Mouse (Mus musculus): ENCODE results near the gene Lysmd3. TPM values are rescaled to one million over a fixed set of nuclear protein-coding genes. Genes with fewer than 3 reads are reported as not detected.

Lysmd3 gene
- polyA plus RNA-seq, 1 experiment from 2014 or later: 21.5 TPM

DNA sequence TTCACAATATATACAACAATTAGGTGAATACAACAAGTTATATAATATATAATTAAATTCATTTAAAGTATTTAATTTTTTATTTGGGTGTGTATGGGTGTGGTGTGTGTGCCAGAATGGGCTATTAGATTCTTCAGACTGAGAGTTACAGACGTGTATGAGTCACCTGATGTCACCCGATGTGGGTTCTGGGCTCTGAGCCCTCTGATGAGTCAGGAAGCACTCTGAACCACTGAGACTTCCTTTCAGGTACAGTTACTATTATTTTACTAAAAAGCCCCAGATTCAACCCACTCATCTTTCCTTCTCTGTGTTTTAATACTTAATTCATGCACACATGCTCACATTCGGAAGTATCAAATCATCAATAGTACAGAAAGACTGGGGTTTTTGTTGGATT, 27.4 kb downstream of the Lysmd3 start:
- Histone ChIP-seq H3K4me3 (replicated peaks) (no peak overlapping the region), H3K36me3 (peaks cover 5% of the 10 kb centered on the region; the same call in 1 of the 2 replicates), H3K4me2 (replicated peaks) (no peak overlapping the region), H3K9me3 (no peaks in the 10 kb centered on the region), H3K27ac (no peak overlapping the region), H3K9ac (replicated peaks) (no peak overlapping the region), H3K27me3 (no peaks in the 10 kb centered on the region), H3K4me1 (replicated peaks) (no peaks in the 10 kb centered on the region)
- 92% methylated on average over 3 of the region's 3 CpGs for WGBS
- no peak for ATAC-seq

DNA sequence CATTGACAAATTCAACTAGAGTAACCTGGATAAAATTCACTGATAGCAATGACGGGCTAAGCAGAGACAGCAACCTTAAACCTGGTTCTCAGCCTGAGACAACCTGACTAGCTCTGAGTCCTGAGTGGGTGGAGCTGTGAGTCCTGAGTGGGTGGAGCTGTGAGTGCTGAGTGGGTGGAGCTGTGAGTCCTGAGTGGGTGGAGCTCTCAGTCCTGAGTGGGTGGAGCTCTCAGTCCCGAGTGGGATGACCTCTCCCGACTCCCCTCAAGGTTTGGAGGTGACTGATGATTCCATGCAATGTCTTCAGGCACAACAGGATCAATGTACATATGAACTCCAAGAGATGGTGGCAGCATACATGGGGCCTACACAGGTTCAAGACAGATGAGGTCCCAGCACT, 32.1 kb downstream of the Lysmd3 start:
- Histone ChIP-seq H3K9me3 (no peaks in the 10 kb centered on the region), H3K27ac (no peak overlapping the region), H3K36me3 (no peaks in the 10 kb centered on the region), H3K4me1 (replicated peaks) (0 out of 2 replicates have a peak, but pooled peaks cover 4% of the 10 kb centered on the region), H3K9ac (replicated peaks) (no peak overlapping the region), H3K4me2 (replicated peaks) (no peak overlapping the region), H3K27me3 (no peaks in the 10 kb centered on the region), H3K4me3 (replicated peaks) (no peak overlapping the region)
- ATAC-seq: no peak
- 92% methylated on average over 3 of the region's 3 CpGs for WGBS

DNA sequence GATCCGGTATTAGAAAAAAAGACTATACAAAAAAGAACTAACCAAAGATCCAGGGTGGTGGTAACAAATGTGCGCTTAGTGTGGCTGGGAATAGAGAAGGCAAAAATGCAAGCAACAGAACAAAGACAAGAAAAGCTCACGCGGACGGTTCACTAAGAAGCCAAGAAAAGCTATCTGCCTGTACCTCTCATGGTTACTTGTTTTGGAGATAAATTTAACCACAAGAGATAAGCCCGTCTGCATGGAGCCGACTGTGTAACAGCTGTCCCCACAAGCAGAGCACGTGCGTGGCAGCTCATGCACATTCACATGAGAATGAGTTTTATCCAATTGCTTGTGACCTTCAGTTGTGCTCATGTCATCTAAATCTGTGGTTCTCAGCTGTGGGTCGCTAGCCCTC, 33.0 kb downstream of the Lysmd3 start:
- Histone ChIP-seq H3K9me3 (no peaks in the 10 kb centered on the region), H3K27ac (no peak overlapping the region), H3K4me2 (replicated peaks) (no peak overlapping the region), H3K27me3 (no peaks in the 10 kb centered on the region), H3K9ac (replicated peaks) (no peak overlapping the region), H3K36me3 (no peaks in the 10 kb centered on the region), H3K4me3 (replicated peaks) (no peak overlapping the region), H3K4me1 (replicated peaks) (0 out of 2 replicates have a peak, but pooled peaks cover 4% of the 10 kb centered on the region)
- WGBS: 83% methylated on average over 10 of the region's 10 CpGs
- no peak for ATAC-seq

DNA sequence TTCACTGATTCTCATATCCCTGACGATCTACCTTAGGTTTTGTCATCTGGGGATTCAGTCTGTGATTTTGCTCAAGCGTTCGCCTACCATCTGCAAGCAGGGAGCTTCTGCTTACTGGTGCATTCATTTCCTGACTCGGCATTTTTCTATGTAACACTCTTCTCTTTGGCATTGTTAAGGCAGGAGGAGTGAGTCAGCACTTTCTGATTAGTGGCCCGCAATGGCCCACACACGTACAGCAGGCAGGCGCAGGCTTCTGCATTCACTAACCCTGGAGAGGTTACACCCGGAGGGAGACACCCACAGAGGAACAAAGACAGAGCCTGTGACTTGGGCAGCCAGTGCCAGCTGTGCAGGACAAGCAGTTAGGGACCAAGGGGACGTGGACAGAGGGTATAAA, 34.1 kb downstream of the Lysmd3 start:
- no peak overlapping the region for H3K27ac ChIP-seq
- H3K36me3 ChIP-seq: no peaks in the 10 kb centered on the region
- H3K27me3 ChIP-seq: no peaks in the 10 kb centered on the region
- no peak overlapping the region for H3K4me2 ChIP-seq (replicated peaks)
- H3K9ac ChIP-seq (replicated peaks): no peak overlapping the region
- H3K4me3 ChIP-seq (replicated peaks): no peak overlapping the region
- ATAC-seq: peak; percentile 43; the same call in 1 of the 2 replicates
- 53% methylated on average over 9 of the region's 9 CpGs for WGBS
- 0 out of 2 replicates have a peak, but pooled peaks cover 4% of the 10 kb centered on the region for H3K4me1 ChIP-seq (replicated peaks)
- H3K9me3 ChIP-seq: no peaks in the 10 kb centered on the region

DNA sequence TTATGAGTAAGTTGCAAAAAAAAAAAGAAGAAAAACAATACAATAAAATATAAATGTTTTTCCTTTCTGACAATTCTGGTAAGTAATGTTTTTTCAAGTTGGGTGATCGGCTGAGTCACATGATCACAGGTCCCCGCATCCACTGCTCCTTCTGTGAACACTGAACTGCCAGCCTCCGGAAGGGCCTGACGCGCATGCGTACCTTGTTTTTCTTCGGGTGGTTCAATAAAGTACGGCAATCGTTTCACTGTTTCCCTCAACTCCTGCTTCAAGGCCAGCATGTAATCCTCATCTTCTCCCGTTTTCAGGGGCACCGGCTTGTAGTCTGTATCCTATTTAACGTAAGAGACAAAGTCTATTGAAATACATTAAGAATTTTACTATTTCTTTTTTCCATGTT, 37.0 kb downstream of the Lysmd3 start:
- Histone ChIP-seq H3K9me3 (0 out of 2 replicates have a peak, but pooled peaks cover 3% of the 10 kb centered on the region), H3K4me2 (replicated peaks) (no peak overlapping the region), H3K9ac (replicated peaks) (no peak overlapping the region), H3K4me3 (replicated peaks) (no peak overlapping the region), H3K4me1 (replicated peaks) (0 out of 2 replicates have a peak, but pooled peaks cover 4% of the 10 kb centered on the region), H3K27ac (no peak overlapping the region), H3K36me3 (no peaks in the 10 kb centered on the region), H3K27me3 (no peaks in the 10 kb centered on the region)
- no peak for ATAC-seq
- 93% methylated on average over 12 of the region's 12 CpGs for WGBS

DNA sequence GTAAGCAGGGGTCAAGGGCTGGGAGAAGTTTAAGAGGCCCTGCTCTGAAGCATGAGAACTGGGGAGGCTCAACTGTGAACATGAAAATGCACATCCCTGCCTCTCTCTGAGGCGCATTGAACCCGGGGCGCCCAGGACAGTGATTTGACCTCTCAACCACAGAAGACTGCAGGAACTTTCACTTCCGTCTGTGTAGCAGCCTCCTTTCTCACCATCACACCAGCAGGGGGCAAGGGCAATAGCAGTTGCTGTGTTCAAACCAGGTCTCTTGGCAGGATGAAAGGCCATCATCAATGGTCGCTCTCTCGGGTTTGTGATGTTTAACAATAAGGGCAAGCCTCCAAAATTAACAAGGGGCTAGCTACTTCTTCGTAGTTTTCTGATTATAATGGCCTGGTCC, 45.7 kb downstream of the Lysmd3 start:
- Histone ChIP-seq H3K9ac (replicated peaks) (no peak overlapping the region), H3K4me3 (replicated peaks) (no peak overlapping the region), H3K4me2 (replicated peaks) (no peak overlapping the region), H3K27ac (no peak overlapping the region), H3K4me1 (replicated peaks) (no peaks in the 10 kb centered on the region), H3K9me3 (no peaks in the 10 kb centered on the region), H3K36me3 (no peaks in the 10 kb centered on the region), H3K27me3 (no peaks in the 10 kb centered on the region)
- 68% methylated on average over 7 of the region's 7 CpGs for WGBS
- no peak for ATAC-seq

DNA sequence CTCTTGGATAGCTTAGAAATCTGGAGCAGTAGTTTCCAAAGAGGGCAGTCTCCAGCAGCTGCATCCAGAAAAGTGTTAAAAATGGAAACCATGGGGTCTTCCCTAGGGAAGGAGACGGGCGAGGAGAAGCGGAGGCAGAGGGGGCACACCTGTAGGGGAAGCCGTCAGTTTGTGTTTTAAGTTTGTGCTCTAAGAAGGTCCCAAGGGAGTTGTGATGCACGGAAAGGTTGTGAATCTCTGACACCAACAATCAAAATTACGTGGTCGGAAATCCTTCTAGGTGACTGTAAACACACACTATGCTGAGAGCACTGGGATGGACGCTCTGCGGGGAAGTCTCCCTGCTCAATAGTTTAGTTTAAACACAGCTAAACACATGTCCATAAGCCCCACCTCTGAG, 46.2 kb downstream of the Lysmd3 start:
- no peak overlapping the region for H3K9ac ChIP-seq (replicated peaks)
- H3K9me3 ChIP-seq: no peaks in the 10 kb centered on the region
- ATAC-seq: no peak
- no peaks in the 10 kb centered on the region for H3K36me3 ChIP-seq
- H3K4me3 ChIP-seq (replicated peaks): no peak overlapping the region
- 82% methylated on average over 9 of the region's 9 CpGs for WGBS
- H3K27me3 ChIP-seq: no peaks in the 10 kb centered on the region
- H3K4me2 ChIP-seq (replicated peaks): no peak overlapping the region
- H3K27ac ChIP-seq: no peak overlapping the region
- no peaks in the 10 kb centered on the region for H3K4me1 ChIP-seq (replicated peaks)

DNA sequence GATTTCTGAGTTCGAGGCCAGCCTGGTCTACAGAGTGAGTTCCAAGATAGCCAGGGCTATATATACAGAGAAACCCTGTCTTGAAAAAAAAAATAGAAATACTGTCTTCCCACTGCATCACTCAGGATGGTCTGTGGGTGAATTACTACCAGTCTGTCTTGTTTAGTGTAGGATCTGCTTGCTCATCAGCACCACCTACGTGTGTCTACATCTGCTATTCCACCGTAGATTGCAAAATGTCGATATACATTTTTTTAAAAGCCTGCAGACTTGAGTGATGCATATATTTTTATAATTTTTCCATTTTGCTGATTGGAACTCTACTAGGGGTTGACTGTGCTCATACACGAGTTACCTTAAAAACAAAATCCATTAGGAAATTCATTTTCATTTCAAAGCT, 48.8 kb downstream of the Lysmd3 start:
- peaks cover 8% of the 10 kb centered on the region for H3K4me1 ChIP-seq (replicated peaks)
- H3K27me3 ChIP-seq: no peaks in the 10 kb centered on the region
- no peaks in the 10 kb centered on the region for H3K36me3 ChIP-seq
- H3K4me2 ChIP-seq (replicated peaks): no peak overlapping the region
- ATAC-seq: no peak
- 95% methylated on average over 5 of the region's 5 CpGs for WGBS
- no peak overlapping the region for H3K9ac ChIP-seq (replicated peaks)
- H3K4me3 ChIP-seq (replicated peaks): no peak overlapping the region
- H3K9me3 ChIP-seq: no peaks in the 10 kb centered on the region
- H3K27ac ChIP-seq: no peak overlapping the region

DNA sequence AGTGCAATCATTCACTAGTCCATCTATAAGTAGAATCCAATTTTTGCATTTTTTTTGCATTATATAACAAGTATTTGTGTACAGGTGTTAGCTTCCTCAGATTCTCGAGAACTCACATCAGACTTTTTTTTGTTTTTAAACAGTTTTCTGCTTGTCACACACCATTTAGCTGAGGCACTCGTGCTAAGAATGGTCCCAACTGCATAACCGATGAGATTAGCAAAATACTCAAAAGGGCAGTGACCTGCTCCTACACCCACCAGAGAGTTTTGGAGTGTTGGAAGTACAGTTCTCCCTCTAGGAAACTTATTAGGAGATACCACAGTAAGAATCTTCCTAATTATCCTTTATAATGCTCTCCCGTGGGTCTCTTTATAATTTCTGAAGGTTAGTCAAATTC, 52.3 kb downstream of the Lysmd3 start:
- Histone ChIP-seq H3K4me3 (replicated peaks) (peak overlapping the region; percentile 83), H3K36me3 (no peaks in the 10 kb centered on the region), H3K9me3 (no peaks in the 10 kb centered on the region), H3K27me3 (peaks cover 3% of the 10 kb centered on the region; the same call in 1 of the 2 replicates), H3K4me2 (replicated peaks) (peak overlapping the region; percentile 97), H3K27ac (no peak overlapping the region), H3K4me1 (replicated peaks) (peaks cover 18% of the 10 kb centered on the region), H3K9ac (replicated peaks) (peak overlapping the region; percentile 75; the same call in 1 of the 2 replicates)
- 13% methylated on average over 4 of the region's 4 CpGs for WGBS
- no peak for ATAC-seq

DNA sequence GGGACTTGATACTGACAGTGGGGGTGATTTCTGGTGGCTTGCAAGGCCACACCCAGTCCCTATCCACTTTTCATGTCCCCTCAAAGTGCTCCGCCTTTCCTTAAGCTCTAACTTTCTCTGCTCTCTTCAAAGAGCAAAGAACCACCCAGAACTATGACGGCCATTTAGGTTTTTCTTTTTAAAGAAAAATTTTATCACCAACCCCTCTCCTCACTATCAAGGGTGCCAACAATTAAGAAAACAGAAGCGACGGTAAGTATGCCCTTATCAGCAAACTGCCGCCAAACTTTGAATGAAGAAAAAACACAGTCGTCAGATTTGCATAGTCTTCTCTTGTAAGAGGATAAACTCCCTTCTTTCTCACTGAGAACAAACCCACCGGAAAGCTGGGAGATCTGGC, 52.8 kb downstream of the Lysmd3 start:
- peaks cover 3% of the 10 kb centered on the region; the same call in 1 of the 2 replicates for H3K27me3 ChIP-seq
- peak overlapping the region; percentile 97 for H3K4me2 ChIP-seq (replicated peaks)
- H3K4me3 ChIP-seq (replicated peaks): peak overlapping the region; percentile 83
- ATAC-seq: no peak
- under 1% methylated on average over 7 of the region's 7 CpGs for WGBS
- H3K27ac ChIP-seq: no peak overlapping the region
- no peaks in the 10 kb centered on the region for H3K36me3 ChIP-seq
- no peaks in the 10 kb centered on the region for H3K9me3 ChIP-seq
- peaks cover 18% of the 10 kb centered on the region for H3K4me1 ChIP-seq (replicated peaks)
- H3K9ac ChIP-seq (replicated peaks): peak overlapping the region; percentile 75; the same call in 1 of the 2 replicates

DNA sequence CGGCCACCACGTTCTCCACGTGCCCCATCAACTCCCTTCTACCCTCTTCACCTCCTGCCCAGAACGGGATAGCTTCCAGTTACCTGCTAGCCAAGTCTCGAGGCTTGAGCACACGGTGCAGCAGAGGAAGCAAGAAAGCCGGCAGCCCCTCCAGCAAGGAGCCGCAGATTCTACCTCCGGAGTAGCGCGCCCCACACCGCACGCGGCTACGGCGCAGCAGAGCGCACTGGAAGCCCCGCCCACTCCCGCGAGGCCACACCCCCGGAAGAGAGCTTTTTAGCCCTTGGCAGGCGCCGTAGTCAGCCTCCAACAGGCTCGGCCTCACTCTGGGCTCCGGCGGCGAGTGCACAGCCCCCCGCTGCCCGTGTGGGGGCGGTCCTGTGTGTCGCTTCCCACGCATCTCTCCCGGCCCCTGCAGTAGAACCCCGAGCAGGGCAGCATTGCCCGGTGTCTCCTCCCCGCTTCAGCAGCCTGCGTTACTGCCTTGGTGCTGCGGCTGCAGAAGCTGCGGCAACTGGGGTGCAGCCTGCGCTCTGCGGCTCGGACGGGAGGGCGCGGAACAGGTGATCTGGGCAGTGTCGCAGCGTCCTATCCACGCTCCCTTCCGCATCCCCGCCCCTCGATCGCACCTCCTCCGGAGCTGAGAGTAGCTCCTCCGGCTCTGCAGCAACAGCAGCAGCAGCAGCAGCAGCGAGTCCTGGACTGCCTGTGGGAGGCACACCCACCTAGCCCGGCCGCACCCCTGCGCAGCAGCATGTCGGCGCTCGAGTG, 53.5 kb downstream of the Lysmd3 start, which contains the start of the genes Polr3g and Mblac2:
Gene Polr3g, minus strand, starts transcription at position 239 of the 771 bp plus-strand sequence.
Gene Mblac2, plus strand, starts transcription at position 567 of the 771 bp plus-strand sequence.
- under 1% methylated on average over 61 of the region's 61 CpGs for WGBS
- peak; percentile 97 for ATAC-seq
- Histone ChIP-seq H3K27me3 (peaks cover 3% of the 10 kb centered on the region; the same call in 1 of the 2 replicates), H3K4me2 (replicated peaks) (peak within 1 kb of the TSS; percentile 97), H3K36me3 (no peaks in the 10 kb centered on the region), H3K9me3 (no peaks in the 10 kb centered on the region), H3K4me3 (replicated peaks) (peak within 1 kb of the TSS; percentile 83), H3K4me1 (replicated peaks) (peaks cover 18% of the 10 kb centered on the region), H3K9ac (replicated peaks) (peak within 1 kb of the TSS; percentile 75), H3K27ac (peak within 1 kb of the TSS; percentile 92)

DNA sequence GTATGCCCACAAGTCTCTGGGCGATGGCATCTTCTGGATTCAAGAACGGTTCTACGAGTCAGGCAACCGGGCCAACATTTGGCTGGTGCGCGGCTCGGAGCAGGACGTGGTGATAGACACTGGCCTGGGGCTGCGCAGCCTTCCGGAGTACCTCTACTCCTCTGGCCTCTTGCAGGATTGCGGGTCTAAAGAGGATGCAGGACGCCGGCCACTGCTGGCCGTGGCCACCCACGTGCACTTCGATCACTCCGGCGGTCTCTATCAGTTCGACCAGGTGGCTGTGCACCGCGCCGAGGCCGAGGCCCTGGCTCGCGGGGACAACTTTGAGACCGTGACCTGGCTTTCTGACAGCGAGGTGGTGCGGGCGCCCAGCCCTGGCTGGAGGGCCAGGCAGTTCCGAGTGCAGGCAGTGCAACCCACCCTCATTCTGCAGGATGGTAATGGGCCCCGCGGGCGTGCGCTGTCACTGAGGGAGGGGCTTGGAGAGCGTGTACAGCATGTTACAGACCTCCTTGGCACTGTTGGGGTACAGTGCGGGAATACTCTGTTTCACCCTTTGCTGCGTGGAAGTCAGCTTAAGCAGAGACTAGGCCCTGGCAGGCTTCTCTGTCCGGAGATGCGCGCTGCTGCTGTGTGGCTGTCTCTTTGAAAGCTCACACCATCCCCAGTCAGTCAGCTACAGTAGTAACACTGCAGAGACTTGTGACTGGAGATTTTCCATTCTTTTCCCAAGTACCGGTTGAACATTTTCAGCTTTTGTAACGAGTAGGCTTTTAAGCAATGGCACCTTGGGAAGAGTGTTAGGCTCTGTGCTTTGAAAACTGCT, 54.3 kb downstream of the Lysmd3 start:
- no peaks in the 10 kb centered on the region for H3K36me3 ChIP-seq
- H3K27ac ChIP-seq: peak overlapping the region; percentile 92
- WGBS: under 1% methylated on average over 42 of the region's 42 CpGs
- peak overlapping the region; percentile 97 for H3K4me2 ChIP-seq (replicated peaks)
- peak; percentile 67 for ATAC-seq
- H3K4me3 ChIP-seq (replicated peaks): peak overlapping the region; percentile 83
- peaks cover 3% of the 10 kb centered on the region; the same call in 1 of the 2 replicates for H3K27me3 ChIP-seq
- peak overlapping the region; percentile 75 for H3K9ac ChIP-seq (replicated peaks)
- H3K4me1 ChIP-seq (replicated peaks): peaks cover 18% of the 10 kb centered on the region
- H3K9me3 ChIP-seq: no peaks in the 10 kb centered on the region

Measured in midbrain, embryonic 13.5 days (tissue).